Mouse (Mus musculus) brain, adult 2 months (tissue): ENCODE measurements at regions not wholly inside any gene's neighbourhood (a gene's known extent, or its start where the extent isn't known, plus 50 kb on each side); places are given as distances from the start of the nearest gene placed in this dataset.
A peak's percentile ranks its signal among the peaks of the same experiment; 100 is the strongest.
"Not testable (repeated sequence)": the region's sequence is repeated elsewhere in the genome, so short reads cannot be mapped to it uniquely, and the experiment has no call there.

ENCODE experiments used
- DNase-seq: peaks from one replicate; pipeline ENCODE4 v3.0.0; 2011; ENCODE audit warnings: low read depth, low spot score

- no peak for DNase-seq
Measured at GRCm38 (mm10) chr6:143437367-143438271, 270.6 kb downstream of the Etnk1 start.

- DNase-seq, result no peak
Measured at GRCm38 (mm10) chr6:143438272-143438591, 271.2 kb downstream of the Etnk1 start.

- DNase-seq, result peak; percentile 47
Measured at GRCm38 (mm10) chr6:143439484-143439883, 272.5 kb downstream of the Etnk1 start.

- peak; percentile 37 for DNase-seq
Measured at GRCm38 (mm10) chr6:143440237-143440950, 273.4 kb downstream of the Etnk1 start.

- DNase-seq, result no peak
Measured at GRCm38 (mm10) chr6:143442361-143442760, 275.3 kb downstream of the Etnk1 start.

- no peak for DNase-seq
Measured at GRCm38 (mm10) chr6:143443446-143443845, 276.4 kb downstream of the Etnk1 start.

- DNase-seq, result no peak
Measured at GRCm38 (mm10) chr6:143444782-143445181, 277.8 kb downstream of the Etnk1 start.

GRCm38 (mm10) chr6:143445834-143446552, 279.0 kb downstream of the Etnk1 start:
- DNase-seq, result no peak

GRCm38 (mm10) chr6:143447060-143447459, 280.0 kb downstream of the Etnk1 start:
- DNase-seq, result no peak

- no peak for DNase-seq
Measured at GRCm38 (mm10) chr6:143449071-143449470, 282.1 kb downstream of the Etnk1 start.

- DNase-seq, result no peak
Measured at GRCm38 (mm10) chr6:143451869-143452268, 284.8 kb downstream of the Etnk1 start.

GRCm38 (mm10) chr6:143454695-143455218, 287.7 kb downstream of the Etnk1 start:
- no peak for DNase-seq

GRCm38 (mm10) chr6:143464907-143465537, 298.0 kb downstream of the Etnk1 start:
- DNase-seq, result peak; percentile 16

GRCm38 (mm10) chr6:143472676-143473075, 305.7 kb downstream of the Etnk1 start:
- not testable (repeated sequence) for DNase-seq

- no peak for DNase-seq
Measured at GRCm38 (mm10) chr6:143474396-143474795, 307.4 kb downstream of the Etnk1 start.

- no peak for DNase-seq
Measured at GRCm38 (mm10) chr6:143475296-143475695, 308.3 kb downstream of the Etnk1 start.

GRCm38 (mm10) chr6:143477396-143477795, 310.4 kb downstream of the Etnk1 start:
- DNase-seq, result peak; percentile 86

- no peak for DNase-seq
Measured at GRCm38 (mm10) chr6:143479239-143479638, 312.2 kb downstream of the Etnk1 start.

GRCm38 (mm10) chr6:143479701-143480388, 312.8 kb downstream of the Etnk1 start:
- peak; percentile 13 for DNase-seq

GRCm38 (mm10) chr6:143482272-143482671, 315.3 kb downstream of the Etnk1 start:
- DNase-seq, result no peak

- DNase-seq, result no peak
Measured at GRCm38 (mm10) chr6:143482868-143483267, 315.8 kb downstream of the Etnk1 start.
